Mouse (Mus musculus): Measurements from ENCODE around the gene Rec8.

Gene Rec8

GRCm38 (mm10) chr14:55592226-55592625 is 25.6 kb upstream of the Rec8 start:
- DNase-seq (ENCODE audit: low read depth), result no peak

- DNase-seq (ENCODE audit: low read depth), result no peak
These were observed 21.7 kb upstream of the Rec8 start for GRCm38 (mm10) chr14:55596036-55596690.

GRCm38 (mm10) chr14:55598521-55599390 is 19.1 kb upstream of the Rec8 start:
- no peak for DNase-seq (ENCODE audit: low read depth)

- no peak for DNase-seq (ENCODE audit: low read depth)
These were observed 14.6 kb upstream of the Rec8 start, which contains the start of gene Irf9 for GRCm38 (mm10) chr14:55603271-55603632. TSS of gene Irf9 (plus strand) at chr14:55603571.

- DNase-seq (ENCODE audit: low read depth), result peak; percentile 99
These were observed 13.9 kb upstream of the Rec8 start for GRCm38 (mm10) chr14:55603633-55604576.

GRCm38 (mm10) chr14:55604823-55605222 is 13.0 kb upstream of the Rec8 start:
- peak; percentile 62 for DNase-seq (ENCODE audit: low read depth)

DNA sequence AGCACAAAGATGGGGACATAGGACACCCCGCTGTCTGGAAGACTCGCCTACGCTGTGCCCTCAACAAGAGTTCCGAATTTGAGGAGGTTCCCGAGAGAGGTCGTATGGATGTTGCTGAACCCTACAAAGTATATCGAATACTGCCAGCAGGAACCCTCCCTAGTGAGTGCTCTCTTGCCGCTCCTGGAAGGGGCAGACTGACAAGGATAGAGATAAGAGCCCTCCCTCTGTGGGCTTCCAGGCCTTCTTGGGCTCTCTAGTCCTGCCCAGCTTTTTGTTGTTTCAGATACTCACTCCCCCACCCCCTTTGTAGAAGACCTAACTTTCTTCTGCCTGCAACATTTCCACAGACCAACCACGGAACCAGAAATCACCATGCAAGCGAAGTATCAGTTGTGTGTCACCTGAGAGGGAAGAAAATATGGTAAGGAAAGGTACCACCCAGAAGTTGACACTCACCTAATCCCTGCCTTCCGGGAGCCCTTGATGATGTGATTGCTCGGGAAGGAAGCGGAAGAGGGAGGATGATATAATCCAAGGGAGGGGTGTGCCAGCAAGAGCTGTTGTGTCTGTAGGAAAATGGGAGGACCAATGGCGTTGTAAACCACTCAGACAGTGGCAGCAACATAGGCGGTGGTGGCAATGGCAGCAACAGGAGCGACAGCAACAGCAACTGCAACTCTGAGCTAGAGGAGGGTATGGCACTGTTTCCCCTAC is 11.9 kb upstream of the Rec8 start:
- no peak for DNase-seq (ENCODE audit: low read depth)

- DNase-seq (ENCODE audit: low read depth), result no peak
These were observed 9.5 kb upstream of the Rec8 start for GRCm38 (mm10) chr14:55608339-55608738.

- no peak for DNase-seq (ENCODE audit: low read depth)
These were observed 4.5 kb upstream of the Rec8 start for GRCm38 (mm10) chr14:55613346-55613745.

GRCm38 (mm10) chr14:55614565-55615178 is 3.2 kb upstream of the Rec8 start:
- no peak for DNase-seq (ENCODE audit: low read depth)

DNA sequence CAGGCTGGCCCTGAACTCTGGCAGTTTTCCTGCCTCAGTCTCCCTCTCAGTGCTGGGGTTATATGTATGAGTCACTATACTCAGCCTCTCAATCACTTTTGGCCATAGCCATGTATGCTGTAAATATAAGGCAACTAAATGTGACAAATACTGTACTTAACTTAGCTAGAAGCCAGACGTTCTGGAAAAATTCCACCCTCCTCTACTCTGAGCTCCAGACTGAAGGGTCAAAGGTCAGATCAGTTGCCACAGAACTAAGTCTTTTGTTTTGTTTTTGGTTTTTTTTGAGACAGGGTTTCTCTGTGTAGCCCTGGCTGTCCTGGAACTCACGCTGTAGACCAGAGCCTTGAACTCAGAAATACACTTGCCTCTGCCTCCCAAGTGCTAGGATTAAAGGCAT is 2.0 kb upstream of the Rec8 start:
- no peak for DNase-seq (ENCODE audit: low read depth)

GRCm38 (mm10) chr14:55616844-55617243 is 993 bp upstream of the Rec8 start:
- DNase-seq (ENCODE audit: low read depth), result no peak

DNA sequence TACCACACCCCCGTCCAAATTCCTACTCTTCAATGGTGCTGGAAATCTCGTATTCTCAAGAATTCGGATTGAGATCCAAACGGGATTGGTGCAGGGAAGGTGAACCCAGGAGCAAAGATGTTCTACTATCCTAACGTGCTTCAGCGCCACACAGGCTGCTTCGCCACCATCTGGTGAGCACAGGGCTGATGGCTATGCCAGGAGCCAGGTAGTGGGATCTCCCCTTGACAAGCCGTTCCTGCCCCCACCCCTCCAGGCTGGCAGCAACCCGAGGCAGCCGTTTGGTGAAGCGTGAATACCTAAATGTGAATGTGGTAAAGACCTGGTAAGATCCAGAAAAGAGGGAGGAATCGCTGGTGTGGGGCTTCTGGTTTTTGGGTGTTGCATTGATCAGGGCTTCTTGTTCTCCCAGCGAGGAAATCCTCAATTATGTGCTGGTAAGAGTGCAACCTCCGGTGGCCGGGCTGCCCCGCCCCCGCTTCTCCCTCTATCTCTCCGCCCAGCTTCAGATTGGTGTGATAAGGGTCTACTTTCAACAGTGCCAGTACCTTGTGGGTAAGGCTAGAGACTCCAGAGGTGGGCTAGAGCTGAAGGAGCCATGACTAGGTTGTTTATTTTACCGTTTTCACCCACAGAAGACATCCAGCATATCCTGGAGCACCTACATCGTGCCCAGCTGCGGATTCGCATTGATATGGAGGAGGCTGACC is 804 bp downstream of the Rec8 start:
- DNase-seq (ENCODE audit: low read depth), result peak; percentile 47

- no peak for DNase-seq (ENCODE audit: low read depth)
These were observed 10.4 kb downstream of the Rec8 start for GRCm38 (mm10) chr14:55628077-55628827.

DNA sequence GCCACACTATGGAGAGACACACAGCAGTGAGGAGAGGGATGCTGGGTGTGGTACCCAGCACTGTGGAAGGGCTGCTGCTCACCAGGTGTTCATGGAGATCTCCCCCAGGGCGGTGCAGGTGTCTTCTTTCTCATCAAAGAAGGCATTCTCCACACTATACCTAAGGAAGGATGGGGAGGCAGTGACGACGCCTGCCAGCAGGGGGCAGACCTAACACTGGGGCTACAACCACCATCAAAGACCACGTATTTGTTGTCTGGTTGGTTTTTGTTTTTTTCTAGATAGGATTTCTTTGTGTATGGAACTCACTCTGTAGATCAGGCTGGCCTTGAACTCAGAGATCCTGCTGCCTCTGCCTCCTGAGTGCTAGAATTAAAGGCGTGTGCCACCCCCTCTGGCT is 11.5 kb downstream of the Rec8 start:
- DNase-seq (ENCODE audit: low read depth), result peak; percentile 83

GRCm38 (mm10) chr14:55634874-55635522 is 17.2 kb downstream of the Rec8 start:
- DNase-seq (ENCODE audit: low read depth), result no peak

DNA sequence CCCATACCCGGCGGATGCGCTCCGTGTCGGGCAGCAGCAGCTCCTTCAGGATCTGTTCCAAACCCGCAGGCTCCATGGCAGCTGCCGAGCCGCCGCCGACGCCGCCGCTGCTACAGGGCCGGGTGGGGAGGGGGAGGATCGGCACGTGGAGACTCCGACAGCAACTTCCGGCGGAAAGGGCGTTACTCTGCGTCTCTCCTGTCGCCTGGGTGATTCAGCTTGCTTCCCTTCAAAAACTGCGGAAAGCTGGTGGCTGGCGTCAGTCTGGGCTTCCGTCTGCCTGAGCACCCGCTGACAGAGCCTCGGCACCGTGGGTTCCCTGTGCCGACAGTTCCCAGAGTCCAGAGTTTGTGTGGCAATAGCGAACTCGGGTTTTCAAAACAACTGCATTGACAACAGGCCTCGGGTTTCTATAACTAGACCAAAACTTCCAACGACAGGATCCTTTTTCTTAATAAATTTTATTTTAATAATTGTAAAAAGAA is 17.7 kb downstream of the Rec8 start, which contains the start of gene Ipo4:
Ipo4 (minus strand) TSS at position 435 of the 485 bp plus-strand sequence.
- DNase-seq (ENCODE audit: low read depth), result peak; percentile 95

GRCm38 (mm10) chr14:55637795-55638194 is 20.0 kb downstream of the Rec8 start, which contains the start of gene Gm49378:
TSS of gene Gm49378 (minus strand) at chr14:55637895.
- DNase-seq (ENCODE audit: low read depth), result no peak

DNA sequence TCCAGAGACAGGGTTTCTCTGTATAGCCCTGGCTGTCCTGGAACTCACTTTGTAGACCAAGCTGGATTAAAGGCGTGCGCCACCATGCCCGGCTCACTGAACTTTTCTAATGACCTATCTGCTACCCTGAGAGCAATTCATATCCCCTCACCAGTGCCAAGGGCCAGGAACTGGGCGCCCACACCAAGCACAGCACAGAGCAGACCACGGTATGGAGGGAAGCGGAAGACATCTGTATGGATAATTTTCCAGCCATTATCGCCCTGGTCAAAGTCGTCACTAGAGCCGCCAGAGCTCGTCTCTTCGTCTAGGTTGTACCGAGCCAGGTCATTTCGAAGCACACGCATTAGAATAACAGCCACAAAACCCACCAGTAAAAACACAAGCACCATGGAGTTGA is 23.0 kb downstream of the Rec8 start:
- DNase-seq (ENCODE audit: low read depth), result no peak
